Mouse (Mus musculus): ENCODE measurements around the gene Mknk2.

DNA sequence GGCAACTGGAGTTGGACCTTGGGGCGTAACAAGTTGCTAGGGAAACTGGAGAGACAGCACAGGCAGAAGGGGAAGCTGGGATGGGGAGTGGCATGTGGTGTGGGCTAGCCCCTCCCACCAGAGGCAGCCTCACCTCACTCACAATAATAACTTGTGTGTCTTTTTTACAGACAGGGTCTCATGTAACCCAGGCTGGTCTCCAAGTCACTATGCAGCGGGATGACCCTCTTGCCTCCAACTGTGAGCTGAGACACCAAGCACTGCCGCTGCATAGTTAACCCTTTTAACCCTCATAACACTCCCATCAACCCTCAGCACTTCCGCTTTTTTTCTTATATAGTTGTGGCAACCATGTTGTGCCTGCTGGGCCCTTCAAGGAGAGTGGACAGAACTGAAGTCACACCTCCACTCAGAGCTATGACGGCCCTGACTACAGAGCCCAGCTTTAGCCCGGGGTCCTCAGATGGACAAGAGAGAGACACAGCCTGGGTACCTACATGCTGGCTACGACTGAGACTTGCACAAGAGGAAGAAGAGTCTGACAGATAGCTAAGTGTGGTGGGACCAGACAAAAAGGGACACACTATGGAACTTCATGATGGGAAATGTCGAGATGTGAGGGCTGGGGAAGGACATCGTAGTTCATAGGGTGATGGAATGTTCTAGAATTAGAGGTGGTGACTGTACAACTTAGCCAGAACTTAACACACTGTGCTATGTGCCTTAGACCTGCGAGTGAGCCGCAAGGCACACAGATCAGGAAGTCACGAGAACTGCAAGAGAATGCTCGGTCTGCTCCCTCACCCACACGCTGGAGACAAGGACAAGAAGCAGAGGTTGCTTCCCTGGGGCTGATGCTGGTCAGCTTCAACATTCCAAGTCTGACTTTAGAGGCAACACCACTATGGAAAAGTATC, 14.6 kb upstream of the Mknk2 start:
- no peak for TF ChIP-seq CTCF (IDR thresholded peaks at IDR 0.05; ENCODE audit: low read depth)
- no peak for TF ChIP-seq EP300 (IDR thresholded peaks at IDR 0.05; ENCODE audit: low read depth)

Measured in liver, postnatal 0 days (tissue).